Mouse (Mus musculus) ZHBTc4 (cell line): ENCODE measurements around the gene Tbx3.
A peak's percentile ranks its signal among the peaks of the same experiment; 100 is the strongest.

Experiments used
- DNase-seq: peaks from one replicate; pipeline ENCODE4 v3.0.0-alpha.2; 2011; ENCODE audit warnings: low read depth, low spot score

Tbx3 gene

DNA sequence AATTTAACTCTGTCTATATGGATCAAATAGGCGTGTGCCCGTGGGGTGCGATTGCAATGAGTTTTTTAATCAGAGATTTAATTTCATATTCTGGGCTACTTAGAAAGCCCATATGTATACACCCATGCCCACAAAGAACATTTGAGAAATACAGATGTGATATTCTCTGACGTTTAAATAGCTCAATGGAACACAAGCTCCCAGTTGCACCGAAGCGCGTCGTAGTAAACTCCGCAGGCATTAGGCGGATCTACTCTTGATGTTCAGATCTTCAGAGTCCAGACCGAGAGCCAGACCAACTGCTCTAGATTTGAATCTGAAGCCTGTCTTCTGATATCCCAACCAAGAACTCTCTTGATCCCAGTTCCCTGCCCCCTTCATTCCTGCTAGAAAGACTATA lies 9.0 kb upstream of the Tbx3 start:
- no peak for DNase-seq

DNA sequence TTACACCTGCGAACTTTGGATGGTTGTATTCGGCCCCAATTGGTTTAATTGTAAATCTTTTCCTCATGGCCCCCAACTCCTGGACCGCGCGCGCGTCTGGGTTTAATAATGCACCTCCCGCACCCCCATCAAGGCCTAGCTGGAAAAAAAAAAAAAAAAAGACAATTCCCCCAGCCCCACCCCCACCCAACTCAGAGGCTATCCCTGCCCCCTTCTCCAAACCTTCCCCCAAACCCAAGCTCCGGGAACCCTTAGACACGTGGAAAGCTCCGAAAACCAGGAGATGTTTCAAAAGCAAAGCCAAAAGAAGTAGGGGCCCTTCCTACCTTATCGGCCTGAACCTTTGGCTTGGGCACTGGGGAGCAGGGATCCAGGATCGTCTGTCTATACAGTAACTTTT lies 8.1 kb upstream of the Tbx3 start:
- no peak for DNase-seq

DNA sequence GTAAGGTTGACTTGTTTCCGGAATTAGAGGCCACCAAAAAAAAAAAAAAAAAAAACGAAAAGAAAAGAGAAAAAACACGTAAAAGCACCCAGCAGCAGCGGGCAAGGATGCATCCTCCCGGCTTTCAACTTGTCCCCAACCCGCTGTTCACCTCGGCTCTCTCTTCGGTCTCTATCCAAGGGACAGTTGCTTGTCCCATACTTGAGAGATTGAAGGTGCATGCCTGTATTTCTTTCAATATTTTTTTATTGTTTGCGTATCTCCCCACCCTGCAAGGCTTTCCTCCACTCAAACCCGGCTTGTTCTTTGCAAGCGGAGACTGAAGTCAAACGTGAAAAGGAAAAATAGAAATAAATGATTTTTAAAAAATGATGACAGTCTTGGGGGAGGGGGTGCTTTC lies 7.7 kb upstream of the Tbx3 start:
- DNase-seq = no peak

DNA sequence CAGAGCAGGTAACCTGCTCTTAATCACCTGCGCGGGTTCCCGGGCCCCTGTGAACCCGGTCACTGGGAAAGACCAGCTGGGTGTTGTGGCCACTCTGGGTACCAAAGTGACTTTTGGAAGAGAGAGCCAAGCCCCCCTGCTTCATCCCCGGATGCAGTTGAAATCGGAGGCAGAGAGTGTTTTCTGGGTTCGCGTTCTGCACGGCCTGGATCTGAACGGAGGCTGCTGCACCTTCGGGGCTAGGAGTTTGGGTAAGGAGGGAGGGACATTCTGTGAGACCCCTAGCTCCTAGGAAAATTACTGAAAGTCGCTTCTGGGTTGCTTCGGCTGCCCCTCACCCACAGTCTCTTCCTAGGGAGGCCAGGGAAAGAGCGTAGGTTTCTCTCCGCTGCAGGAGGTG lies 7.2 kb upstream of the Tbx3 start:
- DNase-seq = no peak

DNA sequence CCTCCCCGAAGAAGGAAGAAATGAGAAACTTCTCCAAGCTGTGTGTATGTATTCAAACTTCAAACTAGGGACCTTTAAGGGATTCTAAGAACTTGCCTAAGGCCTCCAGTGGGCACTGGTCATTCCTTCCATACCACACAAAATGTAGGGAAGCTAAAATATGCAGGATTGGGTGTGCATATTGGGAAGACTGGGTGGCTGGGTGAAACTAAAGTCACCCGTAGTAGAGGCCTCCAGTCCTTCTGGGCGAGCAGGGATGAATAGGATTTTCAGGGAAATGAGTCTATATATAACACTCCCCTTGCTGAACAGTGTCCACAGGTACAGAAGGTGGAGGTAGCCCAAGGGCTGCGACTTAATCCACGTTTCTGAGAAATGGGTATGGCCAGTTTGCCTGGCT lies 6.7 kb upstream of the Tbx3 start:
- no peak for DNase-seq

DNA sequence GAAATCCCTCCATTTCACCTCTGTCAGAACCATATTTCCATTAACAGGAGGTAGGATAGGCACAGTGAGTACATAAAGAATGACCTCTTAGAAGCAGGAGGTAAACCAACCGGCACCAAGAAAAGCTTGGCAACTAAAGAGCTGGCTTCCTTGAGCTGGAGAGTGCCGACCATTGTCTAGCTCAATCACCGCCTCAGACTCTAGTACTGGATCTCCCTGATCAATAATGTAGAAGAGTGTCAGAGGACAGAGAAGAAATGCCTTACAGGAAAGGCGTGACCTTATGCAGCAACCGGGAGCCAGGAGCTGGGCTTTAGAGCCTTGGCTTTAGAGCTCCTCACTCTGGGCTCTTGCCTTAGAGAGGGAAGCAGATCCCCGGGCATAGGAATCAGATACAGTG lies 4.7 kb upstream of the Tbx3 start:
- DNase-seq = peak; percentile 73

DNA sequence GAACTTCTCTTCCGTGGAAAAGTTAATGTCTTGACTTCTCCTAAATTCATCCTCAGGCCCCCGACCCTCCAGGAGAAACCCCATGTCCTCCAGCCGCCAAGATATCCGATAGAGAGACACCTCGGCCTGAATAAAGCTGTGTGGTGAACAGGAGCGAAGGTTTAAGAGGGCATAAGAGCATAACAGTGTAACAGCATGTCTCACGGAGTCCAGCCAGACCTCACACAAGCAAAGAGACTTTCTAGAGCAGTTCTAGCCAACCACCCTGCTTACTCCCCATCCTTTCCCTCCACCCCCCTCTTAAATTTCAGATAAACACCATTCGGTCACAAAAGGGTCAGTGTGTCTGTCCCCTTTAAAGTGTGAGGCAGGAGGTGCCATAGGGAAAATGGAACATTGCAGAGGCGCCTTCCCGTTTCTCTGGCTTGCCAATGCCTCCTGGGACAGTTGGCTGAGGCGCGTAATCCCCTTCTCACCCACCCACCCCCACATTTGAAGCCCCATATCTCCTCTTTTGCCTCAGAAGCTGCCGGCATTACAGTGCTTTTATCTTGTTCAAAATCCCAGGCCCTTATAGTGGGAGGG lies 3.0 kb upstream of the Tbx3 start:
- no peak for DNase-seq

DNA sequence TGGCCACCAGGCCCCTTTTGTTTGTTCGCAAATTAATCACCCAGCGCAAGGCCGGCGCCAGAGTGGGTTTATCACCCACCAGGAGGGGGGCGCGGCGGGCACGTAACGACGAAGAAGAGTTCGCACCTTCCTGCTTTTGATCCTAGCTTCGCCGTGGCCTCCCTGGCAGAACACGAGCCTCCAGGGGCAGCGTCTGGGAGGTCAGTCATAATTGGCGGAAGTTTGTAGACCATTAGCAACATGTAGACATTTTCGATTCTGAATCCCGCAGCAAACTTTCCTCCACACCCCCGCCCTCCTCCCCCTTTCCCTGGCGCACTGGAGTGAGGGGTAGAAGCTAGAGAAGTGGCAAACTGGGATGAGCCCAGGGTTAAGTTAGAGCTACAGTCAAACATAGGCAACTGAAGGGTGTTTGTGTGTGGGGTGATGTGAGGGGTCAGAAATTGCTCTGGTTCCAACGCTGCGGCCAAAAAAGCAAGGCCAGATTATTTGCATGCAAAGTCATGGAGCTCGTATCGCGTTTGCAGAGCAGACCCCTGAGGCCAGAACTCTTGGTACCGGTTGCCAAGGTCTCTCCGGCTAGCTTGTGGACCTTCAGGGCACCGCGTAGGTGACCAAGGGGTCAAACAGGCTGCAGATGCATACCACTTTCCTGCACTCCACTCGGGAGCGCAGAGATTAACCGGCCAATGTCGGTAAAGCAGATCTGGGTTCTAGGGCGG lies 2.1 kb upstream of the Tbx3 start:
- DNase-seq = no peak

DNA sequence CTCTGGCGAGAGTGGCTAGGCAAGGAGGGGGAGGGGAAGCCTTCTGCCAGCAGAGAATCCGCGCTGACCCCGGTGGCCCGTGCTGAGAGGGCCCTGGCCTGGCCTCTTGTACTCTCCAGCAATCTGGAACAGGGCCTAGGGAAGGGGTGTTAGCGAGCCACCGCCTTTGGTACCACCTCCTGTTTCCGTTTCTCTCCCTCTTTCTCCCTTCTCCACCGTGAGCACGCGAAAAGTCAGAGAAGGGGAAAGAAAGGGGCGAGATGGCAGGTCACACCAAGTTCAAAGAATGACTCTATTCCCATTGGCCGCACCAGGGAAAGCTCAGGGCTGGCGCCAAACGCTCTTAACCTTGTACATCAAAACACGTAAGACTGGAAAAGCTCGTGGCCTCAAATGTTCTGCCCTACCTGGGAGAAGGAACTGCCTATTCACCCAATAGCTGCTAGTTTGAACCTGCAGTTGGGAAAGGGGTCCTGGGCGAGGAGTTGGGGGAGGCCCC lies 1.5 kb upstream of the Tbx3 start:
- DNase-seq = peak; percentile 62

DNA sequence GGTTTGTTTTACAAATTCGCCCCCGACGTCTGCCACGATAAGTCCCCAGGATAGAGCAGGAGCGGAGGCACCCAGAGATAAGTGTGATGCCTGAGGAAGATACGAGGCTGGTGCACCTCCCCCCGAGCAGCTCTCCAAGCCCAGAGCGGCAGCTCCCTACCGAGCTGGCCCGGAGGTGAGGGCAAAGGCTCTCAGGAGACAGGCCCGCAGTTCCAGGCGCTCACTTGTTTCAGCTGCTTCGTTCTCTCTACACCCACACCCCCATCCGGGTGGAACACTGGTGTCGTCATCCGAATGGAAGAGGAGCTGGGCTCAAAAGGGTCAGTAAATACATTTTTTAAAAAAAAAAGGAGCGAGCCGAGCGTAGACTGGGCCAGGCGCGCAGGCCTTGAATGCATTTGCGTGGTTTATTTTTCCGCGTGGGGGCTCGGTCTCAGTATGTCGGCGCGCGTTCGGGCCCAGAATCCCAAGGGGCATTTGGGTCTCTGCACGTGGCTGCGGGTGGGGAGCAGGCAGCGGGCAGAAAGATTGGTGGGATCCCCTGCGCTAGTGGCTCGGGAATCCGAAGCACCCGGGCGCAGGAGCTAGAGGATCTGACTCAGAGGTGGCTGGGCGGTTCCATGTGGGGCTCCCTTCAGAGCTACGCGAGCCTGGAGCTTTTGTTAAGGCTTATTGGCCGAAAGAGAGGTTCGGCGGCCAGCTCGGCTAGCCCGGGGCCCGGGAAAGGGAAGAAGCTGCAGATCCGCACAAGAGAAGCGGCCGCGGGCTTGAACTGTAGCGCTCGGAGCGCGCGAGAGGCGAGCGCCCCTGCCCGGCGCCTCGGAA lies 516 bp upstream of the Tbx3 start:
- peak; percentile 57 for DNase-seq

DNA sequence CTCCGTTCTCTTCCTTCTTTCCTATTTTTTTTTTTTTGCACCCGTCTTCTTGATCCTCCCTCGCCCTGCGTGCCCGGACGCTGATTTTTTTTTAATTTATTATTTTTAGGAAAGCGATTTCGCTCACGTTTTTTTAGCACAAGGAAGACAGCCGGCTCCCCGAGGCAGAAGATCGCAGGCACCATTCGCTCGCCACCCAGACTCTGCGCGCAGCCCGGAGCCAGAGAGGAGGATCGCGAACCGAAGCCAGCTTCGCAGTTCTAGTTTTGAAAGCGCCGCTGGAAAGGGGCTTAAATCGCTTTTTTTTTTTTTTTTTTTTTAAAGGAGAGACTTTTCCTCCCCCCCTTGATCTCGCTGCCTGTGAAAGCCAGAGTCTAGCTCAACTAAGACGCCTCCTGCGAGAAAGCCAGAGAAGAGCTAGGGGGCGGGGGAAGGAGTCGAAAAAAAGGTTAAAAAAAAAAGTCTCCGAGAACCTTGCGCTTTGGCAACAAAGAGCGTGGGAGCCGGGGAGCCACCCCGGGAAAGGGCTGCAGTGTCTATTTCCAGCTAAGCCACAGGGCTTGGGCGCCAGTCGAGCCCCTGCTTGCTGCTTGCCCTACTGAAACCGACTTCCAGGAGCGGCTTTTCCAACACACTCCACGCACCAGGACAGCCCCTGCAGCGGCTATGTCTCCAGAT lies 794 bp downstream of the Tbx3 start:
- DNase-seq = peak; percentile 80

DNA sequence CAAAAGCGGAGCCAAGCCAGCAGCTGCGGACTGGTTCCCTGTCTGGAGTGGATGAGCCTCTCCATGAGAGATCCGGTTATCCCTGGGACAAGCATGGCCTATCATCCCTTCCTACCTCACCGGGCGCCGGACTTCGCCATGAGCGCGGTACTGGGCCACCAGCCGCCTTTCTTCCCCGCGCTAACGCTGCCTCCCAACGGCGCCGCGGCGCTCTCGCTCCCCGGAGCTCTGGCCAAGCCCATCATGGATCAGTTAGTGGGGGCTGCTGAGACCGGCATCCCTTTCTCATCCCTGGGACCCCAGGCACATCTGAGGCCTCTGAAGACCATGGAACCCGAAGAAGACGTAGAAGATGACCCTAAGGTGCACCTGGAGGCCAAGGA lies 1.5 kb downstream of the Tbx3 start:
- no peak for DNase-seq

DNA sequence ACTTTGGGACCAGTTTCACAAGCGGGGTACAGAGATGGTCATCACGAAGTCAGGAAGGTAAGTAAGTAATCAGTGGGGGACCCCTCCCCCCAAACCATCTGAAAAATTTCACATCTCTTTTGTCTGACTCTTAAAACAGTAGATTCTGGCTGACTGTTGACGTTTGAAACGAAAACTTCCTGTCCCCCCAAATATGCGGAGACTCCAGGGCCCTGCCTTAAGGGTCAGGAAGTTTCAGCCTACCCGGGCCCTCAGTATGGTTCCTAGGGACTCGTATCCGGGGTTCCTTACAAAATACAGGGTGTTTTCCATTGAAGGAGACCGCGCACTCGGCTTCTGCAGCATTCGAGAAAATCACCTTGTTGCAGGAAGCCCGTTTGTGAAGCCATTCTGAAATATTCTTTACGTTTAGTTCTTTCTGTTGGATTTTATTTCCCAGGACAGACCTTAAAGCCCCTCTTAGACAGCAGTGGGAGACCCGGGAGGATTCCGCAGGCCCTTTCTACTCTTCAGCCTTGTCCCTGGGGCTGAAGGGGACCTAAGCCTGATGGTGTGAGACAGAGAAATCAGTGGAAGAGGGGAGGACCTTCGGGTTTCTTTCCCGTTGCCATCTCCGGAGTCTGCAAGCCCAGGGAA lies 2.0 kb downstream of the Tbx3 start:
- no peak for DNase-seq

DNA sequence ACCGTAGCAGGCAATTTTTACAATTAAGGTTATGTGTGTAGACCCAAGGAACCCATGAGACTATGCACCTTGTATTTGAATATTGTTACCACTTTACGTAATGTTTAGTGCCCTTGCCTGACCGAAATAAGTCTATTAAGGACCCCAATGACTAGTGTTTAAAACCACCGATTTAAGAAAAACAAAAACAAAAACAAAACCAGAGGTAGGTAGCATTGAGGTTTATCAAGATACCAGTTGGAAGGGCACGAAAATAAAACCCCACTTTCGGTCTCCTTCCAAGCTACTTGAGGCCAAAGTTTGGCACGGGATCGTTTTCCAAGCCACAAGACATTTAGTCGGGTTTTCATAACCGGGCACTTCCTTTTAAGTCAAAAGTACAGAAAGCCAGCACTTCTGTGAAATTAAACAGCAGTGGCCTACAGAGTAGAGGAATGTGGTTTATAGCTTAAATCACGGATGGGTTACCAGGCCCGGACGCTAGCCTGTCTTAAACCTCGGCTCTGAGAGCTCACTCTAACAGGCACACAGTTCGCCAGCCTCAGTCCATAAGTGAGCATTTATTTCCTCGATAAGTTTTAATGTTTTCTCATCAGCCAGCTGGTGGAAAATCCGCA lies 2.6 kb downstream of the Tbx3 start:
- DNase-seq = no peak

DNA sequence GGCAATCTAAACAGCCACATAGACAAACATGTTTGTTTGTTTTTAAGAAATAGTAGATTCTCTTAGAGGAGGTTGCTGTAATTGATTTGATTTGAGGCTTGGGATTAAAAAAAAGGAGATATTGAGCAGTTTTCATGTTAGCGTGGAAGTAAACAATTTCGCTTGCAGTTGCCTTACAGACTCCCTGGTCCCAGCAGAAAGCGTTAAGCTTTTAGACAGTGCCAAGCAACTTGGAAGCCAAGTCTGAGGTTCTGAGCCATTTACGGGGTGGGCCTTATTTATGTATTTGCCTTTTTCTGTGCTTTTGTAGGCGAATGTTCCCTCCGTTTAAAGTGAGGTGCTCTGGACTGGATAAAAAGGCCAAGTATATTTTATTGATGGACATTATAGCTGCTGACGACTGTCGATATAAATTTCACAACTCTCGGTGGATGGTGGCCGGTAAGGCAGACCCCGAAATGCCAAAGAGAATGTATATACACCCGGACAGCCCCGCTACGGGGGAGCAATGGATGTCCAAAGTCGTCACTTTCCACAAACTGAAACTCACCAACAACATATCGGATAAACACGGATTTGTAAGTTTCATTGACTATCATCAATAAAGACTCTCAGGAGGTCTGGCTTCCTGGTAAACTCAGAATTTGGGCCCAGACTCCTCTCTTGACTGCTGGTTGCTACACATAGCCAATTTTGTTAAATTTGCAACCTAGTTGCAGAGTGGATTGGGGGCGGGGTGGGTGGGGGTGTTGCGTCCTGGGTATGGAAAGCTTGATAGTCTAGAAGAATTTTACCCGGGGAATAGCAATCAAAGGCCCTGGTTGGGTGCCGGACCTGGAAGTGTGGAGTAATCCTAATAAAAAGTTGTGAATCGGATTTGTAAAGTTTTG lies 3.5 kb downstream of the Tbx3 start:
- DNase-seq = no peak

DNA sequence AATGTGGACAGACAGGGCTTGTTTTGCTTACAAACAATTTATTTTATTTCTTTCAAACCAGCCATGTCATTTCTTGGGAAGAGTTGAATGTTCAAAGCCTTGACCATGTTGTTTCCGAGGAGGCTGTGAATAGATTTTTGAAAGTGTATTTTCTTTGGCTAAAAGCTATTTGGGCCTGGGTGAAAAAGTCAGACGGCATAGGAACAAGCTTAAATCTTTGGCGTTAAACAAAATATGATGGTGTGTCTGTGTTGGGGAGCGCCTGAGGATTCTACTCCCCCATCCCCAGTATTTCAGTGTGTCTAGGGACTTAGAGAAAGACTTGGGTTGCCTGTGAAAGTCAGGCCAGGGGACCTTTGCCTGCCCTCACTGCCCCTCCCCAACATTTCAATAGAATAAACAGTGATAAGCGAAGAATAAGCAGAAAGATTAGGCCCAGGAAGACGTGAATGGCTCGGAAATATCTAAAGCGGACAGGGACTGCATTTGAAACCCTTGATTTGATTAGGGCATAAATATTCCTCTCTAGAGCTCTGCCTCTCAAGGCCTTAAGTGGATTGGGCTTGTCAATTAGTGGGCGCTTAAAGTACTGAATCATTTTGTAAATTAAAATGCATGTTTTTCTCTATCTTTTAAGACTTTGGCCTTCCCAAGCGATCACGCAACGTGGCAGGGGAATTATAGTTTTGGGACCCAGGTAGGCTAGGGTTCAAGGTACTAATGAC lies 4.3 kb downstream of the Tbx3 start:
- no peak for DNase-seq

DNA sequence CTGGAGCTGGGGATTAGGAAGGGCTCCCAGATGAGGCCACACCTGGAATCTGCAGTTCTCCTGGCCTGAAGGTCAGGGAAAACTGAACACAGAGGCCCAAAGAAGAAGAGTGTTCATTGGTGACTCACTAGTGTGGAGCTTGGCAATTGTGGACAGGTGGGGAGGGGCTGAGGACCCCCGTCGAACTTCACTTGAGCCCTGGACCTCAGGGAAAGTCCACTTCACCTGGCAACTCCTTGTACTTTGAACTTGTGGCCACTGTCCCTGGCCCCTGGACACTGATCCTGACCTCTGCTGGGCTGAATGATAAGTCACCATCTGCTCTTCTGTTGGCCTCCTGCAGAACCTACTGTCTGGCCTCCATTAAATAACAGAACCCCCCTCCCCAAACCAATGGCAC lies 5.8 kb downstream of the Tbx3 start:
- DNase-seq = no peak

DNA sequence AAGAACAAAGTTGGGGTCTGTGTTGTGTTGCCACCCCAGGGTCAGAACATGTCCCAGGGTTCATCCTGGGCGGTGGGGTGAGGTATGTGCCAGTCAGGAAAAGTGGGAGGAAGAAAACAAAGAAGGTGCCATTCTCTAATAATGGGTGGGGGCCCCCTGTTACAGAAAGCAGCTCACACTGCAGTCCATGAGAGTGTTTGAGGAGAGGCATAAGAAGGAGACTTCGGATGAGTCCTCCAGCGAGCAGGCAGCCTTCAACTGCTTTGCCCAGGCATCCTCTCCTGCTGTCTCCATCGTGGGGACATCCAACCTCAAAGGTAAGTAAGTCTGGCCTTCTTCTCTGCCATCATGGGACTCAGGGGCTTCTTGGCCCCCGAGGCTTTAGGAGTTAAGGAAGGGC lies 8.0 kb downstream of the Tbx3 start:
- DNase-seq = no peak

DNA sequence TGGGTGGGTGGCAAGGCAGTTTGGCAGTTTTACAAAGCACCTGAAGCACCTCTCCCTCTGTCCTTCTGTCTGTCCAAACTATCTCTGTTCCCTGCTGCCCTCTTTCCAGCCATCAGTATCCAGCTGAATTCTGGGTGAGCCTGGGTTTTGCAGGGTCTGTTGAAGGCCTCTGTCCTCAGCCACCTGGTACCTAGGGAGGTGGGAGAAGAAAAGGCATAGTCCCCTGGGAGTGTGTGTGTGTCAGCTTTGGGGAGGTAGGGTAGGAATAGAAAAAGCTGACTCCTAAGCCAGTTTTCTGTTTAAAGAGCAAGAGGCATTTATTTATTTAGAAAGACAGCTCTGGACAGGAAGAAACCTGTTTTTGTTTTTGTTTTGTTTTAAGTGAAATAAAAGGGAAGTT lies 8.6 kb downstream of the Tbx3 start:
- DNase-seq = peak; percentile 59
